Mouse (Mus musculus) R1 (cell line): ENCODE results near the gene Pus7.
"Not testable (repeated sequence)": the region's sequence is repeated elsewhere in the genome, so short reads cannot be mapped to it uniquely, and the experiment has no call there.

ENCODE experiments used
- DNase-seq: peaks from one replicate; pipeline ENCODE4 v3.0.0-alpha.2; 2018; ENCODE audit warnings: low read depth, low spot score

Pus7 gene

DNA sequence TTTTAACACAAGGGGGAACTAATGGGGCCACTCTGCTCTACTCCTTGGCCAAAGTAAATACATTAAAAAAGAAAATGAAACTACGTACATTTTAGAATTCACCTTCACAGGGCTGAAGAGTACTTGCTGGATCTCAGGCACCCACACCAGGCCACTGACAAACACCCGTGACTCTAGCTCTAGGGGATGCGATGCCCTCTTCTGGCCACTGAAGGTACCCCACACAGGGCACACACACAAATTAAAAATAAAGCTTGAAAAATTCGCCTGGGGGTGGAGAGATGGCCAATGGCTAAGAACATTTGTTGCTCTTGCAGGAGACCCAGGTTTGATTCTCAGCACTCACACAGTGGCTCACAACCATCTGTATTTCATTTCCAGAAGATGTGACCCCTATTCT, 27.1 kb downstream of the Pus7 start:
- peak; percentile 63 for DNase-seq

GRCm38 (mm10) chr5:23755591-23755990, 27.9 kb downstream of the Pus7 start:
- DNase-seq = peak; percentile 74

- DNase-seq = no peak
These were observed 33.6 kb downstream of the Pus7 start for GRCm38 (mm10) chr5:23749882-23750281.

DNA sequence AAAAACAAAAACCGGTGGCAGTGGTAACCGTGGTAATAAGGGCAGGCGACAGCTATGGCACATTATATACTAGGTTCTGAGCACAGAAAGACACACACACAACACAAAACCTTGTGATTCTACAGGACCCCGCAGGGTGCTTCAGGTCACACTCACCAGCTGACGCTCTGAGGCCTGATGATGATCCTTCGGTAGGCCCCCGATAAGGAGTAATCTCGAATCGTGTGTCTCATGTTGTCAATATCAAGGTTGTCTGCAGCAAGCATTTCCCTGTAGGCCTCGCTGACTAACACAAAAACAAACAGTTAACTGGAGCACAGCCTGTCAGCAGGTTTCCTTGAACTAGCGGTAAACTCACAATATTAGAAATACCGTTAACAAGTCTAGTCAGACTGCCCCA, 40.2 kb downstream of the Pus7 start:
- DNase-seq = no peak

DNA sequence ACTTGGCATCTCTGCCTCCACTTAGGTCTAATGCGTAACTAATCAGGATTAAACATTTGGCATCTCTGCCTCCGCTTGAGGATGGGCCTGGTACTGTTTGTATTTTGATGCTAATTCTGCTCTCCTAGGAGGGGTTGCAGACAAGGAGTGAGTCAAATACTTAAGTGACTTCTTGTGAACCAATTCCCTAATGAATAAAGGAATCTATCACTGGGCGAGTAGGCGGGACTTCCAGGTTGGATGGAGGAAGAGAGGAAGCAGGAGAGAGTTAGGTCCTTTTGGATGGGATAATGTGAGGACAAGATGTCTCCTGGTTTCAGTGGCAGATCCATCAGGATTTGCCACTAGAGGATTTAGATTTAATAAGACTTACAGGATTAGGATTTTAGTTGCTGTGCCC, 46.4 kb downstream of the Pus7 start:
- peak; percentile 93 for DNase-seq

- DNase-seq = no peak
These were observed 47.1 kb downstream of the Pus7 start for GRCm38 (mm10) chr5:23736366-23736765.

GRCm38 (mm10) chr5:23721956-23722355, 61.6 kb downstream of the Pus7 start:
- DNase-seq = peak; percentile 0

DNA sequence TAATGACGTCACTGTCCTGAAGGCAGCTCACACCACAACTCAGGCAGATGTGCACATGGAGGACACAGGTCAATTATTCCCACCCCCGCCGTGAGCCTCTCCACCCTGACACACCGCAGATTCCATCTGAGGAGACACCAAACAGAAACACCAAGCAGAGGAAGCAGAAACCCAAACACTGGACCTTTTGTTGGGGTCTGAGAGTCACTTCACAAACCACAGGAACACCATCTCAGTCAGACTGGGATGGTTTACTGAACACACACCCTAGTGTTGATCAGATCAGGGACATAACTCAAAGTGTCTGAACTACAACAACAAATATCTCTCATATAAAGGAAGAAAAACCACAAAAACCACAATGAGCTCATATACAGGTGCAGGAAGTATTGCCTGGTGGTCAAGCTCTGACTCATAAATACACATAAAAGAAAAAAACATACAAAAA, 64.6 kb downstream of the Pus7 start:
- peak; percentile 2 for DNase-seq

GRCm38 (mm10) chr5:23718182-23718534, 65.4 kb downstream of the Pus7 start:
- DNase-seq = no peak

DNA sequence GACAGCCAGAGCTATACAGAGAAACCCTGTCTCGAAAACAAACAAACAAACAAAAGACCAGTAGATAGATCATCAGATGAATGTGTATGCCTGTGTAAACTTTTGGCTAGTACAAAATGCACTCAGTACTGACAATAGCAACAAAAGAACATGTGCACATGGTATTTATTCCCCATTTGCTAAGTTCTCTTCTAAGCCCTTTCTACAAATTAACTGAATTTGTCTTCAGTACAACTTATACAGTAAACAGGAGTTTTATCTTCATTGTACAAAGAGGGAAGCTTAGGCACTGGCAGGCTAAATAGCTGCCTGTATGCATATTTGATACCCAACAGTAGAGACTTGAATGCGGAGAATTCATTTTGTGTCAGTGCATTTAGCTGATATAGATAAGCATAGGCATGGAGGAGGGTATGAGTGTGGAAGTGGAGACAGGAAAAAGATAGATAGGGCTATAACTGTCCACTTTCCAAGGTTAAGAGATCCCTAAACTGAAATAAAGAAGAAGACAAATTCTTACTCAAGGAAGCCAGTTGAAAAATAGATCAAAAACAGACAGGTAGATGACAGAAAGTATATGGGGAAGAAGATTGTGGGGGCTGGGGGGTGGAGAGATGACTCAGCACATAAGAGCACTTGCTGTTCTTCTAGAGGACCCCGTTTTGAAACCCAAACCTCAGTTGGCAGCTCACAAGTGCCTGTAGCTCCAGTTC, 65.9 kb downstream of the Pus7 start:
- DNase-seq = peak; percentile 0

DNA sequence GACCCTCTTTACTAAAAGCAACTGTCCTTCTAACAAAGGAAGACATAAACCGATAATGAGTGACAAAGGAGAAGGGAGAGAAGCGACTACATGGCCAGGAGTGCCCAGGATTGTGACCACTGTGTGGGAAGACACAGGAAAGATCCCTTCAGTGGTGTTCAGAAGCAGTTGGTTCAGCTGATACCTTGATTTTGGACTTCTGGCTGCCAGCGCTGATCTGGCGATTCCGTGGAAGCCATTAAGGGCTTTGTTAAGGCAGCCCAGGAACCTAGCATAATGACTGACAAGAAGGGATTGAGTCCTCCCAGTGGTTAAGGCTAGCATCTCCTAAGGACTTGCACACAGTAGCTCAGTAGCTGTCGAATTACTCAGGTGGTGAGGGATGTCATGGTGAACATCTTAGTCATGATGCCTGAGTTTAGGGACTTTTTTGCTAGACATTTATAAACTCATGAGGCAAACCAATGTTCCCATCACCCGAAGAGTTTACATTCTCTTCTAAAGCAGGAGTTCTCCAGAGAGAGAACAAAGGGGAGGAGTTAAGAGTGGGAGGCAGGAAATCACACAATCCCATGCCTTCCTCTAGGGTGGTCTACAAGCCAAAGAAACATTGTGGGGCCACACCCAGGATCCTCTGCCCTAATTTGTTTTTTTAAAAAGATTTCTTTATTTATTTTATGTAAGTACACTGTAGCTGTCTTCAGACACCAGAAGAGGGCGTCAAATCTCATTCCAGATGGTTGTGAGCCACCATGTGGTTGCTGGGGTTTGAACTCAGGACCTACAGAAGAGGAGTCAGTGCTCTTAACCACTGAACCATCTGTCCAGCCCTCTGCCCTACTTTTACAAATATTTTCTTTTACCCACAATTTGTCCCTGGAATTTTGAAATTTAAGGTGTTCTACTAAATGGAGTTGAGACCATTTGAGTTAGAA, 69.8 kb downstream of the Pus7 start:
- peak; percentile 82 for DNase-seq

DNA sequence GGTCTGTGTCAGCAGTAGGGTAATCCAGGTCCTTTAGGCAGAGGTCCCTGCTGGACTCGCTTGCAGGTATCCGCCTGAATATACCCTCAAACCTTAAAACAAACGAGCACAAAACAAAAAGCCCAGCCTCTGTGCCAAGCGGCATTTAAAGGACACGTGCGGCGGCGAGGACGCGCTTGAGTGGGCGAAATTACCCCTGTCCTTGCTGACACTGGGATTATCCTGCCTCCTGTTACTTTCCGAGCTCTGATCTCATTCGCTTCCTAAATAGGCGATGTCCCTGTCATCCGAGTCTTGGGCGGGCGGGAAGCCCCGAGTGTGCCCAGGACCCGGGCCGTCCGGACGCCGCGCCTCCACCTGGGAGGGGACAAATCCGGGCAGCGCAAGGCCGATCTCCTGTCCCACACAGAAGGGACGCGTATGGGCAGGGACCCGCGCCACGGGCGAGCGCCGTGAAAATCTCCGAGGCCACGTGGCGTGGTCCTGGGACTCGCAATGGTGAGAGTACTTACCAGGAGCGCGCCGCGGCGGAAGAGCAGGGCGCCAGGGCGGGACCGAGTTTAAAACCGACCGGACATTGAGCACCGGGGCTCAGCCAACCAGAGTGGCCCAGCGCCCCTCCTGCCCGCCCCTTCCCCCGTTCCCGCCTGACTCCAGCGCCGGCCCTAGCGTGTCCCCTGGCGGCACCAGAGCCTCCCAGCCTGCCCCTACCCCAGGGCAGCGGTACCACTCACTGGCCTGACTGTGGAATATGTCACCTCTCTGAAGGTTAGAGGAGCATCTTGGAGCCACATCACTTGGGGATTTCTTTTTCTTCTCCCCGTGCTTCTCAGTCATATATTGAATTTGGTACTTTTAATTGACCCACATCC, 71.1 kb downstream of the Pus7 start:
- DNase-seq = peak; percentile 74

GRCm38 (mm10) chr5:23711671-23712129, 71.8 kb downstream of the Pus7 start:
- DNase-seq = peak; percentile 58

- DNase-seq = peak; percentile 31
These were observed 72.3 kb downstream of the Pus7 start for GRCm38 (mm10) chr5:23711244-23711643.

- no peak for DNase-seq
These were observed 73.8 kb downstream of the Pus7 start for GRCm38 (mm10) chr5:23709661-23710060.

- not testable (repeated sequence) for DNase-seq
These were observed 76.6 kb downstream of the Pus7 start for GRCm38 (mm10) chr5:23706601-23707597.

DNA sequence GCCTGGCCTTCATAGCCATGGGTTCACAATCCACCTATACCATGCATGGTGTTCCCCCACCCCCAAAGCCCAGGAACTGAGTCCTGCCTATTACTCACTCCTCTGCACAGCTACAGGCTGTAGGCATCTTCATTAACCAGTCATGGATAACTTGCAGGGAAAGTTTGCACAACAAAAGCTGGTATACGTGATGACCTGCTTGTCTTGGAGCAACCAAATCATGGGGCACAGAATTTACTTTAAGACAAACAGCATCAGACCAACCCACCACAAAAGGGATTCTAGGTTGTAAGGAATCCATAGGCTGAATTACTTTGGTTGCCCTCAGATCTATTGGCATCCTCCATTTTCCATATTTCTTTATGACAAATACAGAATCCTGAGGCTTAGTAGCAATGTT, 86.1 kb downstream of the Pus7 start:
- peak; percentile 59 for DNase-seq
